8 mouse cellular contexts compared by ENCODE assay signal in the genomic region with DNA sequence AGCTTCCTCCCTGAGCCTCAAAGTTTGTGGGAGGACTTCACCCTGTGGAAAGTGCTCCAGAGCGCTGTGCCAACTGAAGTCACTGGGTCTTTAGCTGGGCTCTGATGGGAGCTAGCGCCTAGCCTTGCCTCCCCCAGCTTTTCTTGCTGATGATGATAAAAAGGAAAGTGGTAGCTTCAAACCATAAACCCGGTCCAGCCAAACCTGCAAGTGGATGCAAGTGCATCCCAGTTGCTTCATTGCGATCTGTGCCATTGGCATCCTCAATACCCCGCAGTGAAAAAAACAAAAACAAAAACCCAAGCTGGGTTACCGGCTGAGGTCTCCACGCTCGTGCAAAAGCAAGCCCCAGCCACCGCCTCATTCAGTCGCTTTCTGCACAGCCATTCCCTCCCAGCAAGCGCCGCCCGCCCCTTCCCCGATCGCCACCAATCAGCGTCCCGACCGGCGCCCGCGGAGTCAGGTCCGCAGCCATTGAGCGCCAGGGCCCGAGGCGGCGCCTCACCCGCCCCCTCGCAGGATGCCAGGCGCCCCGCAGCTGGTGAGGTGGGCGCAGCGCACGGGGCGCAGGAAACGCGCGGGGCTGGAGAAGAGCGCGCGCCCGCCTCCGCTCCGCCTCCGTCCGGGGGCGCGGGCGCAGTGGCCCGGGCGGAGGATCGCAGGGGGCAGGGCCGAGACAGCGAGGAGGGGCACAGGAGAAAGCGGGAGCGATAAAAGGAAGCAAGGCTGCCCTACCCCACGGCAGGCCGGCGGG. TPM values are rescaled to one million over a fixed set of nuclear protein-coding genes. Genes with fewer than 3 reads are reported as not detected.
DNase-seq lines count a peak whose midpoint lies in the region; ATAC-seq and TF ChIP-seq lines count a peak whose summit lies in the region.

Gene Nanos1 (plus strand): TSS at position 550 of the 754 bp plus-strand sequence.

- peak; percentile 41 for TF ChIP-seq POLR2A in myocyte (IDR thresholded peaks at IDR 0.05; ENCODE audit: insufficient read length, low read depth)

- H3K36me3 ChIP-seq in heart, embryonic 13.5 days, result peaks cover 17% of the 10 kb centered on the region
- peaks cover 4% of the 10 kb centered on the region; the same call in 1 of the 2 replicates for H3K36me3 ChIP-seq in liver, embryonic 11.5 days (ENCODE audit: control insufficient read depth, insufficient read depth, low read length)
- H3K36me3 ChIP-seq in myocyte (ENCODE audit: control insufficient read depth, insufficient read depth), result peaks cover 6% of the 10 kb centered on the region

- peaks cover 24% of the 10 kb centered on the region for H3K27me3 ChIP-seq in heart, embryonic 13.5 days (replicated peaks)
- H3K27me3 ChIP-seq in liver, embryonic 11.5 days (replicated peaks; ENCODE audit: control insufficient read depth, insufficient read depth, low read length), result peaks cover 3% of the 10 kb centered on the region
- H3K27me3 ChIP-seq in myocyte (ENCODE audit: control insufficient read depth, insufficient read depth, insufficient read length), result no peaks in the 10 kb centered on the region

- no peaks in the 10 kb centered on the region for H3K4me1 ChIP-seq in brown adipose tissue, adult 24 weeks (ENCODE audit: control insufficient read depth, insufficient read depth, insufficient read length, low read length)
- peaks cover 21% of the 10 kb centered on the region for H3K4me1 ChIP-seq in heart, embryonic 13.5 days
- H3K4me1 ChIP-seq in liver, embryonic 11.5 days (replicated peaks; ENCODE audit: control insufficient read depth, insufficient read depth, low read length), result peaks cover 4% of the 10 kb centered on the region

- ATAC-seq in CD4-positive, CD25-positive, alpha-beta regulatory T cell, adult 4 months, result peak; percentile 85
- ATAC-seq in erythroid progenitor cell, adult 5-6 weeks (replicated peaks; ENCODE audit: low FRiP score, poor library complexity, severe bottlenecking), result peak; percentile 95
- ATAC-seq in heart, embryonic 13.5 days (ENCODE audit: extremely low read depth, insufficient number of reproducible peaks, low FRiP score, low TSS enrichment), result peak; percentile 76
- peak; percentile 91 for ATAC-seq in liver, embryonic 11.5 days (replicated peaks; ENCODE audit: low FRiP score)

- no peaks in the 10 kb centered on the region for H3K9me3 ChIP-seq in heart, embryonic 13.5 days
- no peaks in the 10 kb centered on the region for H3K9me3 ChIP-seq in liver, embryonic 11.5 days (ENCODE audit: control insufficient read depth, low read length)

- H3K4me2 ChIP-seq in heart, embryonic 13.5 days, result peak within 1 kb of the TSS; percentile 100
- peak within 1 kb of the TSS; percentile 97 for H3K4me2 ChIP-seq in liver, embryonic 11.5 days
- H3K4me2 ChIP-seq in myocyte (ENCODE audit: low read depth), result peak within 1 kb of the TSS; percentile 89

- no peak within 1 kb of the TSS for H3K27ac ChIP-seq in brown adipose tissue, adult 24 weeks (replicated peaks; ENCODE audit: low read depth, low read length)
- H3K27ac ChIP-seq in heart, embryonic 13.5 days (replicated peaks), result no peak within 1 kb of the TSS; the same call in 1 of the 2 replicates
- H3K27ac ChIP-seq in liver, embryonic 11.5 days (ENCODE audit: low read depth, low read length), result no peak within 1 kb of the TSS

- no peaks in the 10 kb centered on the region for H3K79me2 ChIP-seq in myocyte (ENCODE audit: control insufficient read depth, insufficient read depth)

- H3K4me3 ChIP-seq in brown adipose tissue, adult 24 weeks (ENCODE audit: insufficient read depth, low read depth, low read length), result peak within 1 kb of the TSS; percentile 62
- peak within 1 kb of the TSS; percentile 83 for H3K4me3 ChIP-seq in heart, embryonic 13.5 days
- H3K4me3 ChIP-seq in liver, embryonic 11.5 days (ENCODE audit: low read depth, low read length), result peak within 1 kb of the TSS; percentile 73
- peak within 1 kb of the TSS; percentile 14 for H3K4me3 ChIP-seq in myocyte

- H3ac ChIP-seq in myocyte (ENCODE audit: control insufficient read depth, insufficient read length), result peak within 1 kb of the TSS; percentile 14

- WGBS in heart, embryonic 13.5 days, result under 1% methylated on average over 57 of the region's 58 CpGs
- under 1% methylated on average over 58 of the region's 58 CpGs for WGBS in liver, embryonic 11.5 days

- peak within 1 kb of the TSS; percentile 82 for H3K9ac ChIP-seq in heart, embryonic 13.5 days
- H3K9ac ChIP-seq in liver, embryonic 11.5 days (ENCODE audit: low read depth, low read length), result peak within 1 kb of the TSS; percentile 67

- DNase-seq in kidney, postnatal 10 days, result peak; percentile 93
- DNase-seq in liver, embryonic 11.5 days (ENCODE audit: low spot score), result peak; percentile 90
- peak; percentile 91 to 95 for DNase-seq in spleen, postnatal 4 days (ENCODE audit: low spot score in 2 of 2)

TF ChIP-seq in myocyte, 11 proteins besides CTCF, POLR2A, EP300 and RAD21:
- TF ChIP-seq MYOG (IDR thresholded peaks at IDR 0.05; ENCODE audit: control insufficient read depth in 1 of 3, insufficient read depth in 1 of 3, insufficient read length in 2 of 3, low read depth in 2 of 3) (peak in 2 of 3 experiments; percentile 25 to 26), USF1 (IDR thresholded peaks at IDR 0.05; ENCODE audit: low read depth) (no peak), MYOD1 (IDR thresholded peaks at IDR 0.05; ENCODE audit: control insufficient read depth in 1 of 3, insufficient read length in 2 of 3, low read depth in 2 of 3) (peak in 2 of 3 experiments; percentile 25 to 63)

RNA-seq across cellular contexts. Expression of gene Nanos1, which starts in this region (rescaled TPM):
- polyA plus RNA-seq in CD4-positive, CD25-positive, alpha-beta regulatory T cell, adult 4 months (2017; shearing (Covaris generic)), result 1 to 10 TPM in 1 of 2 experiments, under 1 TPM in 1; 0.79 to 1.2 TPM
- not detected in 2 replicates for polyA plus RNA-seq in brown adipose tissue, adult 24 weeks (2012; ENCODE audit: insufficient read depth, insufficient read length, missing spikeins)
- 5.9 and 11.9 TPM in 2 replicates for total RNA-seq in erythroid progenitor cell, adult 5-6 weeks (2015; ENCODE audit: low replicate concordance)
- total RNA-seq in erythroid progenitor cell, adult 5-6 weeks (2017; ENCODE audit: low replicate concordance), result 9.9 and 13.9 TPM in 2 replicates
- 0.76 and 0.90 TPM in 2 replicates for polyA plus RNA-seq in heart, embryonic 13.5 days (2015; fragmentation: Nextera tagmentation; extraction: Ambion mirVana)
- 1.2 and 1.4 TPM in 2 replicates for polyA plus RNA-seq in liver, embryonic 11.5 days (2014; fragmentation: Nextera tagmentation; extraction: Ambion mirVana)
- polyA plus RNA-seq in myocyte (2012; fragmentation: generic; extraction: Trizol), result 0.38 TPM

Comparison
In these comparisons a context has a peak if more than half of its experiments do, and no peak if none do; other contexts are left out.
1. Peak in ATAC-seq, H3K4me3 ChIP-seq, H3K9ac ChIP-seq and H3K4me2 ChIP-seq in heart, embryonic 13.5 days; RNA of the gene not detected or under 1 TPM.
2. H3K4me3 ChIP-seq: peak in every context shown above with its lines; median percentile 83 in heart, embryonic 13.5 days; 73 in liver, embryonic 11.5 days; 62 in brown adipose tissue, adult 24 weeks; 14 in myocyte.